Comparison of ENCODE assay signal across 8 mouse cellular contexts in the genomic region with DNA sequence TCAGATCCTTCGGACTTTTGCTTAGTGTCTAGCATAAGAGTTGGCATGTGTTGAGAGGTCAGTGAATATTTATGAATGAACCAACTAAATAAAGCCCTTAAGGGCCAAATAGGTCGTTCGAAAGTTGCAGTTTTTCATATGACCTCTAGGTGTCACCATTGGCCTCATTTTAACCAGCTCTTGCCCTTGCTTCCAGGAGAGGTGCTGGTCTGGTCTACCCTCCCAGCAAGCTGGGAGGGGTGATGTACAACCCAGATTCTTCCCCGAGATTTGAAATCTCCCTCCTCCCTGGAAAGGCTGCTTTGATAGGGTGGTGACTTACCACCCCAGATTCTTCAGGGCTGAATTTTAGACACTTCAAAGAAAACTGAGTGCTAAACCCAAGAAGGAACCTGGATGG. TPM values are rescaled to one million over a fixed set of nuclear protein-coding genes. Genes with fewer than 3 reads are reported as not detected.
DNase-seq lines count a peak whose midpoint lies in the region; ATAC-seq and TF ChIP-seq lines count a peak whose summit lies in the region.

No protein-coding gene starts in this region.

- H3K79me2 ChIP-seq in CH12.LX (replicated peaks; ENCODE audit: control insufficient read depth, extremely low read depth, insufficient read depth, poor library complexity, severe bottlenecking) = no peaks in the 10 kb centered on the region

- peak; percentile 89 for TF ChIP-seq CTCF in layer of hippocampus, adult 2 months (conservative IDR thresholded peaks at IDR 0.05)
- TF ChIP-seq CTCF in CH12.LX (conservative IDR thresholded peaks at IDR 0.05 in 1 of 2, IDR thresholded peaks at IDR 0.05 in 1 of 2; ENCODE audit: low read depth in 2 of 2, low read length in 2 of 2) = peak; percentile 80 to 93
- TF ChIP-seq CTCF in brain, embryonic 14.5 days (IDR thresholded peaks at IDR 0.05; ENCODE audit: borderline replicate concordance, extremely low read depth, insufficient read depth, insufficient read length) = peak; percentile 76; the same call in 1 of the 2 replicates
- TF ChIP-seq CTCF in forebrain, postnatal 0 days (IDR thresholded peaks at IDR 0.05; ENCODE audit: low read depth) = peak; percentile 82
- peak; percentile 83 for TF ChIP-seq CTCF in liver, postnatal 0 days (IDR thresholded peaks at IDR 0.05; ENCODE audit: low read depth)
- peak; percentile 71; the same call in 1 of the 2 replicates for TF ChIP-seq CTCF in small intestine, adult 2 months (IDR thresholded peaks at IDR 0.05; ENCODE audit: extremely low read depth, insufficient read length, insufficient replicate concordance, low read depth, low read length)

- no peaks in the 10 kb centered on the region for H3K9me3 ChIP-seq in CH12.LX (replicated peaks; ENCODE audit: low read length)
- H3K9me3 ChIP-seq in forebrain, postnatal 0 days (ENCODE audit: low read length) = no peaks in the 10 kb centered on the region
- no peaks in the 10 kb centered on the region for H3K9me3 ChIP-seq in liver, postnatal 0 days (ENCODE audit: low read length)

- H3K4me3 ChIP-seq in layer of hippocampus, adult 2 months = no peak overlapping the region
- no peak overlapping the region for H3K4me3 ChIP-seq in CH12.LX (replicated peaks in 1 of 3; ENCODE audit: low read depth in 2 of 3, low read length in 2 of 3, poor library complexity in 1 of 3)
- no peak overlapping the region for H3K4me3 ChIP-seq in forebrain, postnatal 0 days (ENCODE audit: low read depth, low read length)
- H3K4me3 ChIP-seq in liver, postnatal 0 days (ENCODE audit: low read depth, low read length) = no peak overlapping the region
- H3K4me3 ChIP-seq in small intestine, adult 2 months (ENCODE audit: low read depth, low read length) = no peak overlapping the region

- ATAC-seq in forebrain, postnatal 0 days = peak; percentile 55
- peak; percentile 64 for ATAC-seq in liver, postnatal 0 days

- TF ChIP-seq RAD21 in CH12.LX (IDR thresholded peaks at IDR 0.05; ENCODE audit: low read depth, low read length) = peak; percentile 92

- no peak for TF ChIP-seq POLR2A in CH12.LX (IDR thresholded peaks at IDR 0.05; ENCODE audit: low read depth, low read length)
- TF ChIP-seq POLR2A in brain, embryonic 14.5 days (IDR thresholded peaks at IDR 0.05; ENCODE audit: borderline replicate concordance, extremely low read depth, insufficient read depth, insufficient read length, poor library complexity, severe bottlenecking) = no peak
- TF ChIP-seq POLR2A in small intestine, adult 2 months (IDR thresholded peaks at IDR 0.05; ENCODE audit: low read depth, low read length) = no peak

- DNase-seq in layer of hippocampus, adult 2 months (ENCODE audit: low spot score in 2 of 2) = peak; percentile 53 to 61
- DNase-seq in layer of hippocampus, adult 8-10 months (ENCODE audit: low spot score in 2 of 2) = no peak
- peak; percentile 83 for DNase-seq in CH12.LX (ENCODE audit: extremely low read depth)
- DNase-seq in brain, embryonic 14.5 days (ENCODE audit: low read depth) = peak; percentile 89
- peak; percentile 83 for DNase-seq in forebrain, postnatal 0 days
- DNase-seq in liver, postnatal 0 days = no peak
- DNase-seq in left cerebral cortex, adult 18-20 months (ENCODE audit: low spot score in 2 of 2) = no peak

- no peak overlapping the region for H3K27ac ChIP-seq in layer of hippocampus, adult 2 months
- no peak overlapping the region for H3K27ac ChIP-seq in CH12.LX (ENCODE audit: insufficient read depth, low read depth)
- no peak overlapping the region for H3K27ac ChIP-seq in forebrain, postnatal 0 days (ENCODE audit: low read depth, low read length)
- no peak overlapping the region for H3K27ac ChIP-seq in liver, postnatal 0 days (ENCODE audit: low read depth)
- H3K27ac ChIP-seq in small intestine, adult 2 months (ENCODE audit: insufficient read depth, low read depth, low read length) = no peak overlapping the region

- WGBS in forebrain, postnatal 0 days = 1% methylated on average over 4 of the region's 4 CpGs
- WGBS in liver, postnatal 0 days (ENCODE audit: insufficient replicate concordance) = 2% methylated on average over 4 of the region's 4 CpGs
- WGBS in small intestine, adult 2 months = under 1% methylated on average over 4 of the region's 4 CpGs

- no peaks in the 10 kb centered on the region for H3K36me3 ChIP-seq in CH12.LX (replicated peaks in 1 of 2; ENCODE audit: control insufficient read depth in 1 of 2, insufficient read depth in 1 of 2, low read length in 1 of 2)
- no peaks in the 10 kb centered on the region for H3K36me3 ChIP-seq in forebrain, postnatal 0 days (ENCODE audit: insufficient read depth)
- no peaks in the 10 kb centered on the region for H3K36me3 ChIP-seq in liver, postnatal 0 days (replicated peaks; ENCODE audit: insufficient read depth, low read length)
- no peaks in the 10 kb centered on the region for H3K36me3 ChIP-seq in small intestine, adult 2 months (ENCODE audit: control insufficient read depth, insufficient read depth, low read length)

- no peak overlapping the region for H3K4me2 ChIP-seq in CH12.LX (ENCODE audit: insufficient read depth, low read depth, poor library complexity, severe bottlenecking)
- no peak overlapping the region for H3K4me2 ChIP-seq in forebrain, postnatal 0 days (ENCODE audit: low read depth)
- H3K4me2 ChIP-seq in liver, postnatal 0 days (ENCODE audit: low read depth, low read length) = no peak overlapping the region

- in situ Hi-C loops in CH12.LX (cut with MboI; ENCODE audit: low pct_ligation_motif_present, low pct_unique_long_range_greater_than_20kb, low sequenced_read_pairs) = no loop called here

- H3K9ac ChIP-seq in CH12.LX (ENCODE audit: insufficient read depth, low read depth) = no peak overlapping the region
- H3K9ac ChIP-seq in forebrain, postnatal 0 days = no peak overlapping the region
- no peak overlapping the region for H3K9ac ChIP-seq in liver, postnatal 0 days (replicated peaks)

- no peak for TF ChIP-seq EP300 in CH12.LX (IDR thresholded peaks at IDR 0.05; ENCODE audit: low read length)
- TF ChIP-seq EP300 in liver, postnatal 0 days (IDR thresholded peaks at IDR 0.05; ENCODE audit: low read depth) = no peak

- peaks cover 4 to 18% of the 10 kb centered on the region in 2 experiments for H3K4me1 ChIP-seq in CH12.LX (ENCODE audit: control insufficient read depth in 1 of 2, insufficient read depth in 2 of 2)
- H3K4me1 ChIP-seq in forebrain, postnatal 0 days (ENCODE audit: insufficient read depth) = peaks cover 7% of the 10 kb centered on the region
- H3K4me1 ChIP-seq in liver, postnatal 0 days (ENCODE audit: insufficient read depth) = peaks cover 7% of the 10 kb centered on the region
- H3K4me1 ChIP-seq in small intestine, adult 2 months (ENCODE audit: control insufficient read depth, insufficient read depth, insufficient read length, low read length) = peaks cover 18% of the 10 kb centered on the region; the same call in 1 of the 2 replicates

- dilution Hi-C loops in CH12.LX (cut with MboI; ENCODE audit: extremely low pct_ligation_motif_present, extremely low pct_unique_long_range_greater_than_20kb, low sequenced_read_pairs) = no loop called here

- no peaks in the 10 kb centered on the region for H3K27me3 ChIP-seq in CH12.LX (replicated peaks)
- no peaks in the 10 kb centered on the region for H3K27me3 ChIP-seq in forebrain, postnatal 0 days (ENCODE audit: insufficient read depth, low read length)
- no peaks in the 10 kb centered on the region for H3K27me3 ChIP-seq in liver, postnatal 0 days (ENCODE audit: insufficient read depth, low read length)
- no peaks in the 10 kb centered on the region for H3K27me3 ChIP-seq in small intestine, adult 2 months (ENCODE audit: control insufficient read depth, insufficient read depth, low read length)

RNA-seq across cellular contexts. Expression of gene Hpdl, which starts 6.3 kb away (rescaled TPM):
- 1 to 10 TPM; 6.4 to 6.9 TPM for total RNA-seq in layer of hippocampus, adult 2 months (2021)
- total RNA-seq in layer of hippocampus, adult 8-10 months (2022) = 1 to 10 TPM; 3.1 to 5.5 (median 5.2) TPM
- 1.2 and 1.6 TPM in 2 replicates for total RNA-seq in CH12.LX (2012; rRNA removed)
- 0.20 and 0.31 TPM in 2 replicates for total RNA-seq in CH12.LX (2014; rRNA removed)
- 0.59 and 0.67 TPM in 2 replicates for polyA plus RNA-seq in CH12.LX (2012; ENCODE audit: insufficient read length, low read depth)
- 0.34 and 0.64 TPM in 2 replicates for polyA plus RNA-seq in brain, embryonic 14.5 days (2012; rRNA removed)
- total RNA-seq in forebrain, postnatal 0 days (2014; rRNA removed) = 0.38 and 0.43 TPM in 2 replicates
- polyA plus RNA-seq in forebrain, postnatal 0 days (2015; fragmentation: Nextera tagmentation; extraction: Ambion mirVana) = 0.74 and 0.78 TPM in 2 replicates
- polyA plus RNA-seq in liver, postnatal 0 days (2015; fragmentation: Nextera tagmentation; extraction: Ambion mirVana) = 0.22 TPM in 1 of 2 replicates, not detected in the other
- polyA plus RNA-seq in small intestine, adult 2 months (2012; rRNA removed) = 4.3 and 7.3 TPM in 2 replicates
- total RNA-seq in left cerebral cortex, adult 18-20 months (2021) = 1 to 10 TPM; 1.5 to 1.6 TPM

RNA-seq across cellular contexts. Expression of gene Mutyh, which starts 20.3 kb away (rescaled TPM):
- total RNA-seq in layer of hippocampus, adult 2 months (2021) = 1 to 10 TPM; 3.1 to 3.2 TPM
- 1 to 10 TPM; 2.0 to 4.9 (median 2.9) TPM for total RNA-seq in layer of hippocampus, adult 8-10 months (2022)
- 11.2 and 12.1 TPM in 2 replicates for total RNA-seq in CH12.LX (2012; rRNA removed)
- 12.5 and 15.7 TPM in 2 replicates for total RNA-seq in CH12.LX (2014; rRNA removed)
- polyA plus RNA-seq in CH12.LX (2012; ENCODE audit: insufficient read length, low read depth) = 10.5 and 13.1 TPM in 2 replicates
- polyA plus RNA-seq in brain, embryonic 14.5 days (2012; rRNA removed) = 10.7 and 21.2 TPM in 2 replicates
- total RNA-seq in forebrain, postnatal 0 days (2014; rRNA removed) = 12.9 and 13.6 TPM in 2 replicates
- 3.2 and 4.7 TPM in 2 replicates for polyA plus RNA-seq in forebrain, postnatal 0 days (2015; fragmentation: Nextera tagmentation; extraction: Ambion mirVana)
- polyA plus RNA-seq in liver, postnatal 0 days (2015; fragmentation: Nextera tagmentation; extraction: Ambion mirVana) = 1.4 and 1.7 TPM in 2 replicates
- 2.2 and 3.4 TPM in 2 replicates for polyA plus RNA-seq in small intestine, adult 2 months (2012; rRNA removed)
- total RNA-seq in left cerebral cortex, adult 18-20 months (2021) = 1 to 10 TPM; 2.0 to 3.3 TPM

RNA-seq across cellular contexts. Expression of gene Toe1, which starts 20.4 kb away (rescaled TPM):
- total RNA-seq in layer of hippocampus, adult 2 months (2021) = 10 to 100 TPM; 14.0 to 16.2 TPM
- 10 to 100 TPM; 11.3 to 16.1 (median 14.0) TPM for total RNA-seq in layer of hippocampus, adult 8-10 months (2022)
- 31.3 and 39.0 TPM in 2 replicates for total RNA-seq in CH12.LX (2012; rRNA removed)
- 45.2 and 47.8 TPM in 2 replicates for total RNA-seq in CH12.LX (2014; rRNA removed)
- polyA plus RNA-seq in CH12.LX (2012; ENCODE audit: insufficient read length, low read depth) = 37.0 and 40.3 TPM in 2 replicates
- polyA plus RNA-seq in brain, embryonic 14.5 days (2012; rRNA removed) = 34.3 and 41.7 TPM in 2 replicates
- total RNA-seq in forebrain, postnatal 0 days (2014; rRNA removed) = 34.2 and 39.9 TPM in 2 replicates
- polyA plus RNA-seq in forebrain, postnatal 0 days (2015; fragmentation: Nextera tagmentation; extraction: Ambion mirVana) = 20.2 and 23.2 TPM in 2 replicates
- polyA plus RNA-seq in liver, postnatal 0 days (2015; fragmentation: Nextera tagmentation; extraction: Ambion mirVana) = 9.2 and 9.3 TPM in 2 replicates
- polyA plus RNA-seq in small intestine, adult 2 months (2012; rRNA removed) = 8.5 and 11.6 TPM in 2 replicates
- 10 to 100 TPM; 12.5 to 15.1 TPM for total RNA-seq in left cerebral cortex, adult 18-20 months (2021)

RNA-seq across cellular contexts. Expression of gene Zswim5, which starts 49.4 kb away (rescaled TPM):
- 10 to 100 TPM; 15.6 to 17.1 TPM for total RNA-seq in layer of hippocampus, adult 2 months (2021)
- 10 to 100 TPM; 14.5 to 17.4 (median 16.1) TPM for total RNA-seq in layer of hippocampus, adult 8-10 months (2022)
- 0.92 and 1.1 TPM in 2 replicates for total RNA-seq in CH12.LX (2012; rRNA removed)
- total RNA-seq in CH12.LX (2014; rRNA removed) = 1.0 and 1.2 TPM in 2 replicates
- 0.98 and 1.2 TPM in 2 replicates for polyA plus RNA-seq in CH12.LX (2012; ENCODE audit: insufficient read length, low read depth)
- 30.1 and 36.0 TPM in 2 replicates for polyA plus RNA-seq in brain, embryonic 14.5 days (2012; rRNA removed)
- total RNA-seq in forebrain, postnatal 0 days (2014; rRNA removed) = 17.4 and 25.3 TPM in 2 replicates
- polyA plus RNA-seq in forebrain, postnatal 0 days (2015; fragmentation: Nextera tagmentation; extraction: Ambion mirVana) = 1.9 and 2.4 TPM in 2 replicates
- polyA plus RNA-seq in liver, postnatal 0 days (2015; fragmentation: Nextera tagmentation; extraction: Ambion mirVana) = 0.06 TPM in 2 replicates
- 8.1 and 14.7 TPM in 2 replicates for polyA plus RNA-seq in small intestine, adult 2 months (2012; rRNA removed)
- total RNA-seq in left cerebral cortex, adult 18-20 months (2021) = 10 to 100 TPM in 1 of 2 experiments, 1 to 10 TPM in 1; 9.6 to 10.9 TPM

Comparison
In these comparisons a context has a peak if more than half of its experiments do, and no peak if none do; other contexts are left out.
1. DNase-seq: peak in layer of hippocampus, adult 2 months (2 of 2), CH12.LX (single experiment), brain, embryonic 14.5 days (single experiment) and forebrain, postnatal 0 days (single experiment); none in layer of hippocampus, adult 8-10 months (0 of 2), liver, postnatal 0 days (single experiment) and left cerebral cortex, adult 18-20 months (0 of 2).
2. Peak in every context shown above with its lines, with median percentiles within 50 percentile points of each other: CTCF ChIP-seq.